Mouse (Mus musculus): ENCODE data around the gene Stxbp5.

GRCm38 (mm10) chr10:9859476-9859875 lies 41.4 kb downstream of the Stxbp5 start:
- TF ChIP-seq ZNF384 (IDR thresholded peaks at IDR 0.05; ENCODE audit: low read depth, low read length) (no peak), CHD2 (IDR thresholded peaks at IDR 0.05; ENCODE audit: low read depth, low read length) (no peak), MAFK (IDR thresholded peaks at IDR 0.05; ENCODE audit: insufficient read depth, low read depth, low read length) (no peak), HCFC1 (IDR thresholded peaks at IDR 0.05; ENCODE audit: borderline replicate concordance, insufficient read depth, low read length) (no peak), ZC3H11A (IDR thresholded peaks at IDR 0.05; ENCODE audit: borderline replicate concordance, low read depth, low read length) (no peak)

All from ES-E14 (cell line).